Comparison of ENCODE assay signal across 21 mouse cellular contexts in genomic region chr9:45458363-45458762, GRCm38 (mm10). TPM values are rescaled to one million over a fixed set of nuclear protein-coding genes. Genes with fewer than 3 reads are reported as not detected.
DNase-seq lines count a peak whose midpoint lies in the region; ATAC-seq and TF ChIP-seq lines count a peak whose summit lies in the region.
"Had no signal": no experiment of that assay in that cellular context is flagged by ENCODE, and none has a peak within 500 bp of the region (broad histone marks: within the 10 kb centered on the region; RNA-seq: fewer than 3 reads in every experiment).

No protein-coding gene starts in this region.

- no peaks in the 10 kb centered on the region for H3K27me3 ChIP-seq in neural tube, embryonic 15.5 days (replicated peaks)
- H3K27me3 ChIP-seq in kidney, embryonic 15.5 days = peaks cover 10% of the 10 kb centered on the region; the same call in 1 of the 2 replicates
- H3K27me3 ChIP-seq: embryonic facial prominence, embryonic 12.5 days had no signal

- peak; percentile 66 for TF ChIP-seq CTCF in layer of hippocampus, adult 2 months (conservative IDR thresholded peaks at IDR 0.05)

- H3K9ac ChIP-seq in neural tube, embryonic 15.5 days (replicated peaks) = no peak overlapping the region
- H3K9ac ChIP-seq in kidney, embryonic 15.5 days = no peak overlapping the region
- H3K9ac ChIP-seq: embryonic facial prominence, embryonic 12.5 days had no signal

- WGBS in neural tube, embryonic 15.5 days = 52% methylated on average over 14 of the region's 14 CpGs
- 61% methylated on average over 14 of the region's 14 CpGs for WGBS in kidney, embryonic 15.5 days

- peak; percentile 42 for DNase-seq in cerebellum, adult 11 months
- DNase-seq in cerebellum, postnatal 4 days (ENCODE audit: low spot score in 2 of 2) = no peak
- peak in 1 of 2 experiments; percentile 31 for DNase-seq in layer of hippocampus, adult 2 months (ENCODE audit: low spot score in 2 of 2)
- no peak for DNase-seq in layer of hippocampus, postnatal 36 days
- DNase-seq in right cerebral cortex, postnatal 10 days (ENCODE audit: low spot score in 2 of 2) = peak; percentile 47 to 55
- no peak for DNase-seq in right cerebral cortex, adult 18-20 months
- DNase-seq: heart, adult 18-20 months; heart, postnatal 4 days; lung, adult 18-20 months; lung, postnatal 36 days; thymus, adult 18-20 months had no signal

- no peaks in the 10 kb centered on the region for H3K9me3 ChIP-seq in neural tube, embryonic 15.5 days (replicated peaks)
- H3K9me3 ChIP-seq in kidney, embryonic 15.5 days (replicated peaks) = no peaks in the 10 kb centered on the region
- H3K9me3 ChIP-seq: embryonic facial prominence, embryonic 12.5 days; G1E had no signal

- H3K27ac ChIP-seq in layer of hippocampus, adult 2 months = peak overlapping the region; percentile 68
- H3K27ac ChIP-seq in neural tube, embryonic 15.5 days (replicated peaks) = 0 out of 2 replicates have a peak overlapping the region, but pooled peaks have one; percentile 15
- no peak overlapping the region for H3K27ac ChIP-seq in kidney, embryonic 15.5 days
- H3K27ac ChIP-seq: embryonic facial prominence, embryonic 12.5 days had no signal

- no peak overlapping the region for H3K4me3 ChIP-seq in layer of hippocampus, adult 2 months
- H3K4me3 ChIP-seq in neural tube, embryonic 15.5 days (replicated peaks) = no peak overlapping the region
- no peak overlapping the region for H3K4me3 ChIP-seq in kidney, embryonic 15.5 days (replicated peaks)
- H3K4me3 ChIP-seq: embryonic facial prominence, embryonic 12.5 days had no signal

- no peak for ATAC-seq in neural tube, embryonic 15.5 days (ENCODE audit: low FRiP score)
- no peak for ATAC-seq in kidney, embryonic 15.5 days (replicated peaks; ENCODE audit: low FRiP score)
- ATAC-seq: CD4-positive, CD25-positive, alpha-beta regulatory T cell, adult 4 months; inflammation-experienced regulatory T-cells, adult 6 months had no signal

- H3K36me3 ChIP-seq in neural tube, embryonic 15.5 days = no peaks in the 10 kb centered on the region; the same call in 1 of the 2 replicates
- no peaks in the 10 kb centered on the region for H3K36me3 ChIP-seq in kidney, embryonic 15.5 days
- H3K36me3 ChIP-seq: embryonic facial prominence, embryonic 12.5 days; G1E had no signal

- H3K4me1 ChIP-seq in neural tube, embryonic 15.5 days = peaks cover 32% of the 10 kb centered on the region
- H3K4me1 ChIP-seq in kidney, embryonic 15.5 days = no peaks in the 10 kb centered on the region

- no peak overlapping the region for H3K4me2 ChIP-seq in neural tube, embryonic 15.5 days
- H3K4me2 ChIP-seq in kidney, embryonic 15.5 days = no peak overlapping the region
- H3K4me2 ChIP-seq: embryonic facial prominence, embryonic 12.5 days had no signal

RNA-seq across cellular contexts. Expression of gene Dscaml1, which starts 31.9 kb away (rescaled TPM):
- total RNA-seq in layer of hippocampus, adult 2 months (2021) = 100 to 1,000 TPM in 1 of 2 experiments, 10 to 100 TPM in 1; 95.8 to 102 TPM
- 10 to 100 TPM; 88.0 to 91.7 TPM for total RNA-seq in layer of hippocampus, postnatal 36 days (2021)
- 12.4 and 16.4 TPM in 2 replicates for polyA plus RNA-seq in neural tube, embryonic 15.5 days (2015; fragmentation: Nextera tagmentation; extraction: Ambion mirVana)
- 0.13 and 0.30 TPM in 2 replicates for polyA plus RNA-seq in kidney, embryonic 15.5 days (2015; fragmentation: Nextera tagmentation; extraction: Ambion mirVana)
- total RNA-seq: gastrocnemius, adult 18-20 months; heart, postnatal 4 days; monocyte, adult 5-6 weeks; neutrophil, adult 5-6 weeks had no signal
- polyA plus RNA-seq: CD4-positive, CD25-positive, alpha-beta regulatory T cell, adult 4 months; G1E; inflammation-experienced regulatory T-cells, adult 6 months had no signal

RNA-seq across cellular contexts. Expression of gene Fxyd2, which starts 58.9 kb away (rescaled TPM):
- 10 to 100 TPM; 10.2 to 10.9 TPM for total RNA-seq in layer of hippocampus, adult 2 months (2021)
- total RNA-seq in layer of hippocampus, postnatal 36 days (2021) = 1 to 10 TPM; 6.8 to 7.9 TPM
- 9.8 and 13.6 TPM in 2 replicates for polyA plus RNA-seq in neural tube, embryonic 15.5 days (2015; fragmentation: Nextera tagmentation; extraction: Ambion mirVana)
- polyA plus RNA-seq in kidney, embryonic 15.5 days (2015; fragmentation: Nextera tagmentation; extraction: Ambion mirVana) = 451 and 476 TPM in 2 replicates
- total RNA-seq: liver, adult 2 months; monocyte, adult 5-6 weeks; neutrophil, adult 5-6 weeks had no signal
- polyA plus RNA-seq: CD4-positive, CD25-positive, alpha-beta regulatory T cell, adult 4 months; G1E had no signal

Comparison
In these comparisons a context has a peak if more than half of its experiments do, and no peak if none do; other contexts are left out.
1. DNase-seq: peak in cerebellum, adult 11 months (single experiment) and right cerebral cortex, postnatal 10 days (2 of 2); none in cerebellum, postnatal 4 days (0 of 2), layer of hippocampus, postnatal 36 days (0 of 2) and right cerebral cortex, adult 18-20 months (single experiment).